Mouse (Mus musculus): Measurements from ENCODE around the gene Arhgef11. TPM values are rescaled to one million over a fixed set of nuclear protein-coding genes. Genes with fewer than 3 reads are reported as not detected.

Arhgef11 gene
- polyA plus RNA-seq, 1 experiment from 2014 or later = 18.0 TPM

GRCm38 (mm10) chr3:87779086-87779485 is 161.7 kb downstream of the Arhgef11 start:
- H3K27ac ChIP-seq = no peak overlapping the region
- no peaks in the 10 kb centered on the region for H3K36me3 ChIP-seq
- H3K27me3 ChIP-seq = peaks cover 18% of the 10 kb centered on the region
- ATAC-seq (ENCODE audit: borderline replicate concordance, extremely low read depth, low FRiP score, low TSS enrichment) = peak; percentile 6; the same call in 1 of the 2 replicates
- peaks cover 12% of the 10 kb centered on the region for H3K4me1 ChIP-seq
- 51% methylated on average over 2 of the region's 2 CpGs for WGBS
- no peak overlapping the region for H3K4me2 ChIP-seq
- H3K4me3 ChIP-seq = no peak overlapping the region
- no peak overlapping the region for H3K9ac ChIP-seq
- no peaks in the 10 kb centered on the region for H3K9me3 ChIP-seq

GRCm38 (mm10) chr3:87783282-87784023 is 166.1 kb downstream of the Arhgef11 start:
- H3K27me3 ChIP-seq = peaks cover 2% of the 10 kb centered on the region
- H3K4me2 ChIP-seq = no peak overlapping the region
- no peak overlapping the region for H3K27ac ChIP-seq
- H3K4me1 ChIP-seq = peaks cover 17% of the 10 kb centered on the region
- 76% methylated on average over 25 of the region's 25 CpGs for WGBS
- H3K9me3 ChIP-seq = no peaks in the 10 kb centered on the region
- no peak for ATAC-seq (ENCODE audit: borderline replicate concordance, extremely low read depth, low FRiP score, low TSS enrichment)
- no peak overlapping the region for H3K4me3 ChIP-seq
- no peaks in the 10 kb centered on the region for H3K36me3 ChIP-seq
- no peak overlapping the region for H3K9ac ChIP-seq

GRCm38 (mm10) chr3:87785156-87785555 is 167.8 kb downstream of the Arhgef11 start:
- no peak overlapping the region for H3K4me2 ChIP-seq
- no peak overlapping the region for H3K9ac ChIP-seq
- H3K27me3 ChIP-seq = 0 out of 2 replicates have a peak, but pooled peaks cover under 1% of the 10 kb centered on the region
- ATAC-seq (ENCODE audit: borderline replicate concordance, extremely low read depth, low FRiP score, low TSS enrichment) = no peak
- H3K9me3 ChIP-seq = no peaks in the 10 kb centered on the region
- peak overlapping the region; percentile 2; the same call in 1 of the 2 replicates for H3K27ac ChIP-seq
- peaks cover 13% of the 10 kb centered on the region; the same call in 1 of the 2 replicates for H3K4me1 ChIP-seq
- WGBS = 53% methylated on average over 5 of the region's 5 CpGs
- H3K4me3 ChIP-seq = no peak overlapping the region
- no peaks in the 10 kb centered on the region for H3K36me3 ChIP-seq

- peaks cover 6% of the 10 kb centered on the region; the same call in 1 of the 2 replicates for H3K27me3 ChIP-seq
- H3K9me3 ChIP-seq = no peaks in the 10 kb centered on the region
- peak; percentile 33; the same call in 1 of the 2 replicates for ATAC-seq (ENCODE audit: borderline replicate concordance, extremely low read depth, low FRiP score, low TSS enrichment)
- H3K36me3 ChIP-seq = no peaks in the 10 kb centered on the region
- H3K4me1 ChIP-seq = peaks cover 13% of the 10 kb centered on the region; the same call in 1 of the 2 replicates
- H3K27ac ChIP-seq = peak overlapping the region; percentile 2; the same call in 1 of the 2 replicates
- no peak overlapping the region for H3K9ac ChIP-seq
- H3K4me3 ChIP-seq = no peak overlapping the region
- WGBS = 34% methylated on average over 6 of the region's 6 CpGs
- no peak overlapping the region for H3K4me2 ChIP-seq
Measured at GRCm38 (mm10) chr3:87785626-87786214, 168.4 kb downstream of the Arhgef11 start.

Small RNA genes within 50 kb of the gene (microRNA-seq; reads per million reads assigned to microRNA genes)
- not detected for gene Gm24109

Other genes with a start within 250 kb of the Arhgef11 start
- gene Fcrl1, start 241.2 kb upstream of the Arhgef11 start, polyA plus RNA-seq (2015; fragmentation: Nextera tagmentation; extraction: Ambion mirVana) = 0.21 TPM in 1 of 2 replicates, not detected in the other
- gene Fcrl5, start 181.8 kb upstream of the Arhgef11 start, polyA plus RNA-seq (2015; fragmentation: Nextera tagmentation; extraction: Ambion mirVana) = not detected in 2 replicates
- gene Etv3, start 92.2 kb upstream of the Arhgef11 start, polyA plus RNA-seq (2015; fragmentation: Nextera tagmentation; extraction: Ambion mirVana) = 16.6 and 16.9 TPM in 2 replicates
- gene Lrrc71, start 131.1 kb downstream of the Arhgef11 start, polyA plus RNA-seq (2015; fragmentation: Nextera tagmentation; extraction: Ambion mirVana) = 1.3 and 1.6 TPM in 2 replicates
- gene Ntrk1, start 177.6 kb downstream of the Arhgef11 start, polyA plus RNA-seq (2015; fragmentation: Nextera tagmentation; extraction: Ambion mirVana) = 1.2 and 2.5 TPM in 2 replicates
- 0.09 and 0.16 TPM in 2 replicates for gene Insrr, start 179.4 kb downstream of the Arhgef11 start, polyA plus RNA-seq (2015; fragmentation: Nextera tagmentation; extraction: Ambion mirVana)
- gene Pear1, start 206.7 kb downstream of the Arhgef11 start, polyA plus RNA-seq (2015; fragmentation: Nextera tagmentation; extraction: Ambion mirVana) = 29.4 and 32.4 TPM in 2 replicates
- gene Sh2d2a, start 229.2 kb downstream of the Arhgef11 start, polyA plus RNA-seq (2015; fragmentation: Nextera tagmentation; extraction: Ambion mirVana) = 0.42 and 1.0 TPM in 2 replicates

All from lung, embryonic 15.5 days (tissue).